Mouse (Mus musculus) heart, postnatal 0 days (tissue): Measurements from ENCODE around the gene Antxr1. TPM values are rescaled to one million over a fixed set of nuclear protein-coding genes. Genes with fewer than 3 reads are reported as not detected.

ENCODE experiments used
- ATAC-seq: fragments of 200-750 bp; cut with Nextera tagmentation; 2 replicates; pipeline ENCODE4 v1.8.0; 2017; ENCODE audit warnings: low read depth, moderate number of reproducible peaks, moderate library complexity; ENCODE audit not compliant: insufficient read depth
- DNase-seq: peaks from one replicate; pipeline ENCODE4 v3.0.0-alpha.2; 2016; ENCODE audit warnings: low spot score
- H3K27ac ChIP-seq: fragments of 300-500 bp; sonication (generic); 2 replicates; pipeline ENCODE4 v1.5.1; 2014; ENCODE audit warnings: low read depth, mild to moderate bottlenecking
- H3K27me3 ChIP-seq: fragments of 300-500 bp; sonication (generic); 2 replicates; pipeline ENCODE4 v1.6.1; 2014; ENCODE audit warnings: low read length, mixed read lengths; ENCODE audit not compliant: control insufficient read depth, insufficient read depth
- H3K36me3 ChIP-seq: fragments of 300-500 bp; sonication (generic); replicated peaks from 2 replicates; pipeline ENCODE4 v1.6.1; 2014; ENCODE audit warnings: low read length, mixed read lengths; ENCODE audit not compliant: control insufficient read depth, insufficient read depth
- H3K4me1 ChIP-seq: fragments of 300-500 bp; sonication (generic); 2 replicates; pipeline ENCODE4 v1.6.1; 2014; ENCODE audit warnings: antibody characterized with exemption; ENCODE audit not compliant: control insufficient read depth, insufficient read depth
- H3K4me2 ChIP-seq: fragments of 300-500 bp; sonication (generic); 2 replicates; pipeline ENCODE4 v1.6.1; 2014; ENCODE audit warnings: low read depth, mild to moderate bottlenecking, low read length, moderate library complexity
- H3K4me3 ChIP-seq: fragments of 300-500 bp; sonication (generic); 2 replicates; pipeline ENCODE4 v1.5.1; 2014; ENCODE audit warnings: low read depth, low read length
- H3K9ac ChIP-seq: fragments of 300-500 bp; sonication (generic); replicated peaks from 2 replicates; pipeline ENCODE4 v1.6.1; 2014; ENCODE audit warnings: low read depth, low read length, mixed read lengths
- H3K9me3 ChIP-seq: fragments of 300-500 bp; sonication (generic); replicated peaks from 2 replicates; pipeline ENCODE4 v1.6.1; 2016; ENCODE audit warnings: low read length; ENCODE audit not compliant: control insufficient read depth
- CTCF ChIP-seq: IDR thresholded peaks from 2 replicates; pipeline ENCODE4 v1.5.1; 2016; ENCODE audit warnings: antibody characterized with exemption, control low read depth, low read depth
- EP300 ChIP-seq: IDR thresholded peaks from 2 replicates; pipeline ENCODE4 v1.6.1; 2016; ENCODE audit warnings: antibody characterized with exemption, low read depth
- WGBS: fragments of 180-500 bp; shearing (Covaris S2); extraction: QIAGEN DNeasy Blood & Tissue Kit; methylation state at CpG from one replicate; pipeline ENCODE4 v1.1.7; 2014; 5-methylcytosine and 5-hydroxymethylcytosine counted together
- polyA plus RNA-seq: library from polyadenylated mRNA; unstranded; fragments of >200 nt; fragmentation: Nextera tagmentation; extraction: Ambion mirVana; gene quantifications from 2 replicates; pipeline ENCODE4 v1.2.1, GENCODE M21; 2015
- total RNA-seq: library from RNA; depleted of rRNA; stranded (reverse); fragments of >200 nt; gene quantifications from 2 replicates; pipeline ENCODE4 v1.2.3, GENCODE M21; 2014; ENCODE audit warnings: low replicate concordance; rRNA removed

Gene Antxr1
- 12.0 and 18.7 TPM in 2 replicates for total RNA-seq
- 2.6 TPM in 2 replicates for polyA plus RNA-seq

DNA sequence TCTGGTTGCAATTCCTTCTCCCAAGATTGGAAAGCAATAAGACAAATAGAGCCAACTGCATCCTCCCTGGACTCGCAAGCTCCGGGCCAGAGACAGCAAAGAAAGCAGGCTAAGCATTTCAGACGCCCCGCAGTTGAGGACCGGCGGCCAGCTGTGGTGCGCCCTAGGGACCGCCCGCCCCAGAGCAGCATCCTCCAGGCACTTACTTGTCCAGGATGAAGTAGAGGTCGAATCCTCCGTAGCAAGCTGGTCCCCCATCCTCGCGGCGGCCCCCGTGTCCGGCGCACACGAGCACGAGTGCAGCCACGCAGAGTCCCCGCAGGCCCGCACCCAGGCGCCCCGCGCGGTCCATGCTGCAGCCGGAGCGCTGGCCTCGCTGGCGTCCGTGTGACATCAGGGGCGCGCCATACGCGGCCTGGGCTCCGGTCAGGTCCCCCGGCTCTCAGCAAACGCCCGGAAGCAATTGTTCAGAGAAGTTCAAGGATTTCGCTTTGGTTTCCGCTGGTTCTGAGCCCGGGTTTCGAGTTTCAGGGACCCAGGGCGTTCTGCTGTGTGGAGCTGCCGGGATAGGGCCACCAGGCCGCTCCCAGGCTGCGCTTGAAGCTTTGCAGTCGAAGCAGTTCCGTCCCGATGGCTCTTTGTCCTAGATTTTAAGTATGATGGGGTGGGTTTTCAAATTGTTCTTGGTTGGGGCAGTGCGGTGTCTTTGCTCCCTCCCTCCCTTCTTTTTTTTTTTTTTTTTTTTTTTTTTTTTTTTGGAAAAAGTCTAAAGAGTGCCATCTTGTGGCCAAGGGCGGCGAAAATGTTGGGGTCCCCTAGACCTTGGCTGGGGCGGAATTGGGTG, at the start of gene Antxr1:
Gene Antxr1 (minus strand): TSS at position 731 of the 844 bp plus-strand sequence.
- Histone ChIP-seq H3K4me3 (peak within 1 kb of the TSS; percentile 59), H3K9me3 (no peaks in the 10 kb centered on the region), H3K27ac (peak within 1 kb of the TSS; percentile 76), H3K36me3 (no peaks in the 10 kb centered on the region), H3K9ac (peak within 1 kb of the TSS; percentile 55), H3K27me3 (peaks cover 23% of the 10 kb centered on the region; the same call in 1 of the 2 replicates), H3K4me2 (peak within 1 kb of the TSS; percentile 86), H3K4me1 (no peaks in the 10 kb centered on the region)
- peak; percentile 66 for ATAC-seq
- TF ChIP-seq EP300 = no peak
- peak; percentile 30 for TF ChIP-seq CTCF
- WGBS = under 1% methylated on average over 54 of the region's 54 CpGs
- DNase-seq = peak; percentile 36

DNA sequence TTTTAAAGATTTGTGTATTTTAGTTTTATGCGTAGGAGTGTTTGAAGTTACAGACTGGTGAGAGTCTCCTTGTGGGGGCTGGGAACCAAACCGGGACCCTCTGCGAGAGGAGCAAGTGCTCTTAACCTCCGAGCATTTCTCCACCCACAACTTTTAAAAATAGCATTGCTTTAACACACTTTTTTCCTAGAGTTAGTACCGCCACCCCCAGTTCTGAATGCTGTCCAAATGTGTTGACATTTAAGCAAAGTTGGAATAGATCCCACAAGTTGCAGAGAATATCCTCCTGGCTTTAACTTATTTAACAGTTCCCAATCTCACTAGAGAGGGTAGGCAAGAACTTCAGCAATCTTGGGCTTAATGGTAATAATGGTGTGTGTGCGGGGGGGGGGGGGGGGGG, 49.1 kb upstream of the Antxr1 start:
- no peak for ATAC-seq
- Histone ChIP-seq H3K9me3 (no peaks in the 10 kb centered on the region), H3K36me3 (no peaks in the 10 kb centered on the region), H3K4me3 (0 out of 2 replicates have a peak overlapping the region, but pooled peaks have one; percentile 18), H3K4me2 (peak overlapping the region; percentile 49), H3K9ac (no peak overlapping the region), H3K27ac (no peak overlapping the region), H3K4me1 (no peaks in the 10 kb centered on the region), H3K27me3 (peaks cover 60% of the 10 kb centered on the region)
- no peak for DNase-seq
- WGBS = 21% methylated on average over 5 of the region's 6 CpGs
- TF ChIP-seq EP300 = no peak
- no peak for TF ChIP-seq CTCF

DNA sequence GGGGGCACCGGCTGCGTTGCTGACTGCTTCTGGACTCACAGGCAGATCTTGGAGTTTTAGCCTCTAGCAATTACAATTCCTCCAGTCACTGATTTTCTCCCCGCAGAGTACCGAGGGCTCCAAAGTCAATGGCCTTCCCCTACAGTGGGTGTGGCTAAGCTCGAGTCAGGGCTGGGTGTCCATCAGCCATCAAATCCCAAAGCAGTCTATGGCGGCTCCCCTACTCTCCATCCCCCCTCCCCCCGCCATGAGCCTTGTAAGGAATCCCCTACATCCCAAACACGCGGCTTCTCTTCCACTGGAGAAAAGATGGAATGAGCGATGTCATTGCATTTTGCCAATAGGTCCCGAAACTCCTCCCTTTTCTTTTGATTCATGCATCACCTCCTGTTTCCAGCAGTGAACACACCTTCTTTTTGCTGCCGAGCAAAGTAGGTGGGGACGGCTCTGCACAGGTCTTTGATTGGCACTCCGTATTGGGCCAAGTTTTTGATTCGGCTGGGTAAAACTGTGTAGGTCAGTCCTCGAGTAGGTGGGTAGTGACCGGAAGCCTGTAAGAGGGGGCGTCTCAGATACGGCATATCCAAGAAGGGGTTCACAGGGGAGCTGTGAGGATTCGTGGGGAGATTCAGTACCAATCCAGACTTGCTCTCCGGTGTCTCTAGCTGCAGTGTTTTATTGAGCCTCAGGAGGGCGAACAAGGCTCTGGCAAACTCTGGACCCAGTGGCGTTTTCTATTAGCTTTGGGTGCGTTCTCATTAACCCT, 48.5 kb upstream of the Antxr1 start:
- TF ChIP-seq EP300 (no peak), CTCF (peak; percentile 46)
- H3K9ac ChIP-seq = no peak overlapping the region
- no peak overlapping the region for H3K27ac ChIP-seq
- no peaks in the 10 kb centered on the region for H3K36me3 ChIP-seq
- H3K4me2 ChIP-seq = peak overlapping the region; percentile 49
- H3K4me3 ChIP-seq = peak overlapping the region; percentile 18
- 0 out of 2 replicates have a peak, but pooled peaks have one; percentile 18 for ATAC-seq
- no peaks in the 10 kb centered on the region for H3K4me1 ChIP-seq
- H3K27me3 ChIP-seq = peaks cover 60% of the 10 kb centered on the region
- H3K9me3 ChIP-seq = no peaks in the 10 kb centered on the region
- peak; percentile 41 for DNase-seq
- WGBS = 10% methylated on average over 24 of the region's 24 CpGs

DNA sequence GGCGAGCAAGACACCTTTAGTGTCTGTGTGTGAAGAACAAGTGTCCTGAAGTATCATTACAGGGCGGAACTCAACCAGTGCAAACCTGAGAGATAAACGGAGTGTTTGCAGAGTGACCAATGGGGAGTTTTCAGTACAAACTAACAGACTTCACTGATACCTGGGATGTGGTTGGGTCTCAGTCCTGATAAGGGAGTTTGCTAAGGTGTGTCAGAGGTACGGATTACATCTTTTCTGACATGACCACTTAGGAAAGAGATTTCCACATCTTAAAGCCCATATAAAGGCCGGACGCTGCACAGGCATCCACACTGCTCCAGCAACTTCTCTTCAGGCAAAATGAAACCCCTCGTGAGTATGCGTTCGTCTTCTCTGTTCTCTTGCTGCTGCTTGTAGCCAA, 37.4 kb upstream of the Antxr1 start, which contains the start of gene Gkn2:
Gene Gkn2 (plus strand): TSS at position 301 of the 400 bp plus-strand sequence.
- no peak within 1 kb of the TSS for H3K9ac ChIP-seq
- no peak within 1 kb of the TSS for H3K4me2 ChIP-seq
- H3K4me1 ChIP-seq = no peaks in the 10 kb centered on the region
- no peaks in the 10 kb centered on the region for H3K36me3 ChIP-seq
- WGBS = 85% methylated on average over 9 of the region's 9 CpGs
- no peak for DNase-seq
- no peaks in the 10 kb centered on the region for H3K9me3 ChIP-seq
- H3K27me3 ChIP-seq = peaks cover 21% of the 10 kb centered on the region; the same call in 1 of the 2 replicates
- no peak for ATAC-seq
- TF ChIP-seq EP300 (no peak), CTCF (no peak)
- H3K4me3 ChIP-seq = no peak within 1 kb of the TSS
- no peak within 1 kb of the TSS for H3K27ac ChIP-seq

DNA sequence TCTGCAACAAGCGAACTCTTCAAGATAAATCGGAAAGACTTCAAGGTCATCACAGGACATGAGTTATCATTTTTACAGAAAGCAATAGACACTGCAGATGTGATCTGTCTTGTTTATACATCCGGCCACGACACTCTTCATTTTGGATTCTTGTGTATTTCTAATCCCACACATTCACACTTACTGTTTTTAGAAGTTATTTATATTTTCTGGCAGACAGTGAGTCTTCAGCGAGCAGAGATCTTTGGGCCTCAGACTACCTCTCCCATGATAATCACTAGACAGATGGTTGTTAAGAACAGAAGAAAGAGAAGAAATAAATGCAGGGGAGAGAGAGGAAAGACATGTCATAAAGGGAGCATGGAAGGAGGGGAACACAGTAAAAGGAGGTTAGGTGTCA, 33.6 kb upstream of the Antxr1 start:
- H3K36me3 ChIP-seq = no peaks in the 10 kb centered on the region
- no peak overlapping the region for H3K4me2 ChIP-seq
- H3K9me3 ChIP-seq = no peaks in the 10 kb centered on the region
- WGBS = 72% methylated on average over 5 of the region's 5 CpGs
- no peak overlapping the region for H3K27ac ChIP-seq
- TF ChIP-seq EP300 (no peak), CTCF (no peak)
- H3K9ac ChIP-seq = no peak overlapping the region
- 0 out of 2 replicates have a peak, but pooled peaks cover 18% of the 10 kb centered on the region for H3K27me3 ChIP-seq
- H3K4me3 ChIP-seq = no peak overlapping the region
- ATAC-seq = no peak
- no peak for DNase-seq
- H3K4me1 ChIP-seq = no peaks in the 10 kb centered on the region
